Mouse (Mus musculus) forebrain, embryonic 12.5 days (tissue): ENCODE measurements around the gene Hnrnpu. TPM values are rescaled to one million over a fixed set of nuclear protein-coding genes. Genes with fewer than 3 reads are reported as not detected.
A peak's percentile ranks its signal among the peaks of the same experiment; 100 is the strongest.
"Not testable (repeated sequence)": the region's sequence is repeated elsewhere in the genome, so short reads cannot be mapped to it uniquely, and the experiment has no call there.

ENCODE experiments used
- ATAC-seq: fragments of 200-750 bp; cut with Nextera tagmentation; 2 replicates; pipeline ENCODE4 v1.8.0; 2017; ENCODE audit warnings: moderate TSS enrichment; ENCODE audit not compliant: low FRiP score
- H3K27ac ChIP-seq: fragments of 300-500 bp; sonication (generic); 2 replicates; pipeline ENCODE4 v1.5.1; 2016; ENCODE audit warnings: mild to moderate bottlenecking
- H3K27me3 ChIP-seq: fragments of 300-500 bp; sonication (generic); 2 replicates; pipeline ENCODE4 v1.6.1; 2016; ENCODE audit warnings: mild to moderate bottlenecking
- H3K36me3 ChIP-seq: fragments of 300-500 bp; sonication (generic); replicated peaks from 2 replicates; pipeline ENCODE4 v1.6.1; 2016; ENCODE audit warnings: mild to moderate bottlenecking
- H3K4me1 ChIP-seq: fragments of 300-500 bp; sonication (generic); 2 replicates; pipeline ENCODE4 v1.6.1; 2016
- H3K4me2 ChIP-seq: fragments of 300-500 bp; sonication (generic); 2 replicates; pipeline ENCODE4 v1.6.1; 2016; ENCODE audit warnings: mild to moderate bottlenecking, moderate library complexity
- H3K4me3 ChIP-seq: fragments of 300-500 bp; sonication (generic); replicated peaks from 2 replicates; pipeline ENCODE4 v1.5.1; 2016; ENCODE audit warnings: mild to moderate bottlenecking
- H3K9ac ChIP-seq: fragments of 300-500 bp; sonication (generic); 2 replicates; pipeline ENCODE4 v1.6.1; 2016; ENCODE audit warnings: mild to moderate bottlenecking
- H3K9me3 ChIP-seq: fragments of 300-500 bp; sonication (generic); 2 replicates; pipeline ENCODE4 v1.6.1; 2016
- WGBS: fragments of 180-500 bp; shearing (Covaris S2); methylation state at CpG from one replicate; pipeline ENCODE4 v1.1.7; 2016; 5-methylcytosine and 5-hydroxymethylcytosine counted together
- microRNA-seq: library from miRNA; unstranded; fragments of <30 nt; microRNA quantifications from one replicate; pipeline ENCODE4, GENCODE M21; 2017
- polyA plus RNA-seq: library from polyadenylated mRNA; unstranded; fragments of >200 nt; fragmentation: Nextera tagmentation; extraction: Ambion mirVana; gene quantifications from 2 replicates; pipeline ENCODE4 v1.2.1, GENCODE M21; 2016

The Hnrnpu gene
- polyA plus RNA-seq, 1 experiment from 2014 or later, result 928 TPM

- H3K27me3 ChIP-seq, result no peaks in the 10 kb centered on the region
- no peak for ATAC-seq
- 52% methylated on average over 8 of the region's 8 CpGs for WGBS
- no peak overlapping the region for H3K4me2 ChIP-seq
- H3K36me3 ChIP-seq, result no peaks in the 10 kb centered on the region
- H3K4me3 ChIP-seq, result no peak overlapping the region
- H3K9me3 ChIP-seq, result no peaks in the 10 kb centered on the region
- no peak overlapping the region for H3K27ac ChIP-seq
- no peak overlapping the region for H3K9ac ChIP-seq
- H3K4me1 ChIP-seq, result no peaks in the 10 kb centered on the region
Measured at GRCm38 (mm10) chr1:178287601-178288176, 49.9 kb downstream of the Hnrnpu start.

GRCm38 (mm10) chr1:178283946-178284720 is 53.5 kb downstream of the Hnrnpu start:
- H3K27me3 ChIP-seq, result no peaks in the 10 kb centered on the region
- no peaks in the 10 kb centered on the region for H3K4me1 ChIP-seq
- ATAC-seq, result no peak
- no peaks in the 10 kb centered on the region for H3K36me3 ChIP-seq
- H3K9ac ChIP-seq, result no peak overlapping the region
- no peak overlapping the region for H3K4me2 ChIP-seq
- H3K4me3 ChIP-seq, result no peak overlapping the region
- H3K27ac ChIP-seq, result no peak overlapping the region
- no peaks in the 10 kb centered on the region for H3K9me3 ChIP-seq
- 66% methylated on average over 2 of the region's 2 CpGs for WGBS

DNA sequence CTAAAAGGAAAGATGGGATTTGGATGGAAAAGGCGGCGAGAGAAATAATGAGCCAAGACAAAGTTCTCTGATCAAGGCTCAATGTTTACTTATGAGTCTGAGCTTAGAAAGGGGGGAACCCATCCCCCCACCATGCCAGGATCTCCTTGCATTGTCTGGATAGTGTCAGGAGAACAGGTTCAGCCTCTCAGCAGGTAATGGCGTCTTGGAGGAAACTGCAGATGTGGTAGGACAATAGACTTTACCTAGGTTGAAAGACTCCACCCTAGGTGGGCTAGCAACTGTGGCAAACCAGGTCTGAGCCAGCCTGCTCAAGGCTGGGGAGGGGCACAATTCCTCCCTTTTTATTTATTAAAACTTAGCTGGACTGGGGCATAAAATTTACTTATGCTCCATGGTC is 54.3 kb downstream of the Hnrnpu start:
- H3K4me2 ChIP-seq, ATAC-seq, H3K4me1 ChIP-seq, H3K27ac ChIP-seq, H3K36me3 ChIP-seq, H3K4me3 ChIP-seq, H3K27me3 ChIP-seq, H3K9me3 ChIP-seq, H3K9ac ChIP-seq: not testable (repeated sequence)
- WGBS, result 81% methylated on average over 3 of the region's 3 CpGs

- H3K27ac ChIP-seq, result peak overlapping the region; percentile 82
Measured at GRCm38 (mm10) chr1:178276054-178276911, 61.3 kb downstream of the Hnrnpu start.

DNA sequence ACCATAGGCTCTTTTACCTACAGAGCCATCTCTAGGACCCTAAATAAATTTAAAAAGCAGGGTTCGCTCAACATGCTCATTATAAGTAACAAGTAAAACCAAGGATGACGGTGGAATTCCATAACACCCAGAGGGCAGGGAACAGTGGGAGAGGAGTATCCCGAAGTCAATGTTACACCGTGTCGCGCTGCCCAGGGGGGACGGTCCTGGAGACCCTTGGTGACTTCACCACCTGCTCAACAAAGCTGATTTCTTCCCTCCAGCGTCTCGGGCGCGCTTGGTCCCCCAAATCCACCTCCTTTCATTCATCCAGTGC is 61.9 kb downstream of the Hnrnpu start:
- no peaks in the 10 kb centered on the region for H3K36me3 ChIP-seq
- H3K9ac ChIP-seq, result peak overlapping the region; percentile 80
- peaks cover 11% of the 10 kb centered on the region; the same call in 1 of the 2 replicates for H3K27me3 ChIP-seq
- peak; percentile 58 for ATAC-seq
- H3K4me1 ChIP-seq, result peaks cover 4% of the 10 kb centered on the region
- H3K4me3 ChIP-seq, result peak overlapping the region; percentile 71
- H3K4me2 ChIP-seq, result peak overlapping the region; percentile 70
- WGBS, result 10% methylated on average over 11 of the region's 11 CpGs
- peak overlapping the region; percentile 82; the same call in 1 of the 2 replicates for H3K27ac ChIP-seq
- H3K9me3 ChIP-seq, result no peaks in the 10 kb centered on the region

More at GRCm38 (mm10) chr1:178276054-178276911, 61.3 kb downstream of the Hnrnpu start:
- H3K4me1 ChIP-seq, result peaks cover 4% of the 10 kb centered on the region
- H3K9me3 ChIP-seq, result no peaks in the 10 kb centered on the region
- peak overlapping the region; percentile 70 for H3K4me2 ChIP-seq
- peak; percentile 95 for ATAC-seq
- peaks cover 11% of the 10 kb centered on the region; the same call in 1 of the 2 replicates for H3K27me3 ChIP-seq
- no peaks in the 10 kb centered on the region for H3K36me3 ChIP-seq
- WGBS, result under 1% methylated on average over 82 of the region's 87 CpGs
- H3K4me3 ChIP-seq, result peak overlapping the region; percentile 71
- peak overlapping the region; percentile 80 for H3K9ac ChIP-seq

DNA sequence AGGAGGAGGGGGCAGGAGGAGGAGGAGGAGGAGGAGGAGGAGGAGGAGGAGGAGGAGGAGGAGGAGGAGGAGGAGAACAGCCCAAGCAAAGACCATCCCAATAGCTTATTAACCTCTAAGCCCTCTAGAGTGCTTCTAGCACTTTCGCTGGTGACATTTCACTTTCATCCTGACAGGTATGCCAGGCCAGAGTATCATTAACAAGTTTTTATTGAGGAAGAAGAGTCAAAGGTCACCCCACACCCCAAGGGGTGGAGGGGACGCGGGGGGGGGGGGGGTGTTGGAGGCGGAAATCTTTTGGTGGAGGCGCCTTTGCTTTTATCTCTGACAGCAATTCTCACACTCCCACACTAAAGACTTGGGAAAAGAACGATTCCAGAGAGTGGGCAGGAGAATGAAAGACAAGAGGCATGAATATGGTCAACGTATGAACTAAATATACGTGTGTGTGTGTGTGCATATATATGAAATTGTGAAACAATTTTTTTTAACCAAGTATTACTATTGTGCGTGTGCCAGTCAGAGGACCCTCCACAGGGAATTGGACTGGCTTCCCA is 62.3 kb downstream of the Hnrnpu start:
- Histone ChIP-seq H3K27ac (no peak overlapping the region), H3K9ac (no peak overlapping the region), H3K4me2 (peak overlapping the region; percentile 70), H3K4me1 (peaks cover 4% of the 10 kb centered on the region), H3K4me3 (peak overlapping the region; percentile 71; the same call in 1 of the 2 replicates), H3K9me3 (no peaks in the 10 kb centered on the region), H3K27me3 (peaks cover 11% of the 10 kb centered on the region; the same call in 1 of the 2 replicates), H3K36me3 (no peaks in the 10 kb centered on the region)
- 0 out of 2 replicates have a peak, but pooled peaks have one; percentile 1 for ATAC-seq
- WGBS, result 68% methylated on average over 9 of the region's 9 CpGs

Small RNA genes within 50 kb of the gene (microRNA-seq; reads per million reads assigned to microRNA genes)
- not detected for gene Gm27458

Other genes starting within 250 kb of the Hnrnpu start
- gene Desi2, start 150.4 kb downstream of the Hnrnpu start, polyA plus RNA-seq, result 19.9 and 22.4 TPM in 2 replicates
- 154 and 160 TPM in 2 replicates for gene Cox20, start 18.7 kb downstream of the Hnrnpu start, polyA plus RNA-seq
- gene Efcab2, start 68.3 kb upstream of the Hnrnpu start, polyA plus RNA-seq, result 9.6 and 11.1 TPM in 2 replicates
- 6.9 and 7.0 TPM in 2 replicates for gene Kif26b, start 191.3 kb upstream of the Hnrnpu start, polyA plus RNA-seq